Mouse (Mus musculus) B cell, adult 62 days (primary cell): ENCODE results near the gene Olfr310. TPM values are rescaled to one million over a fixed set of nuclear protein-coding genes. Genes with fewer than 3 reads are reported as not detected.

Experiments
- total RNA-seq: library from RNA; stranded (reverse); gene quantifications from 4 replicates; pipeline ENCODE4 v1.2.4, GENCODE M21; 2023

Olfr310 gene
- total RNA-seq, result not detected in 4 replicates

GRCm38 (mm10) chr7:86277072-86277471, at the start of gene Olfr310:
TSS of gene Olfr310 (minus strand) at chr7:86277172.

GRCm38 (mm10) chr7:86325530-86325929, 48.6 kb upstream of the Olfr310 start, which contains the start of gene Olfr308:
TSS of gene Olfr308 (minus strand) at chr7:86325630.

GRCm38 (mm10) chr7:86313608-86314007, 36.6 kb upstream of the Olfr310 start, which contains the start of gene Olfr309:
TSS of gene Olfr309 (minus strand) at chr7:86313708.

GRCm38 (mm10) chr7:86246208-86246607, 30.8 kb downstream of the Olfr310 start, which contains the start of gene Vmn2r76:
TSS of gene Vmn2r76 (minus strand) at chr7:86246308.

Other genes starting within 250 kb of the Olfr310 start
- gene Vmn2r75, start 105.4 kb downstream of the Olfr310 start, total RNA-seq, result not detected in 4 replicates
- gene Vmn2r76, start 30.9 kb downstream of the Olfr310 start, total RNA-seq, result not detected in 4 replicates
- not detected in 4 replicates for gene Olfr309, start 36.5 kb upstream of the Olfr310 start, total RNA-seq
- not detected in 4 replicates for gene Olfr308, start 48.5 kb upstream of the Olfr310 start, total RNA-seq
- not detected in 4 replicates for gene Olfr307, start 60.4 kb upstream of the Olfr310 start, total RNA-seq
- not detected in 4 replicates for gene Olfr305, start 89.8 kb upstream of the Olfr310 start, total RNA-seq
- gene Olfr304, start 109.5 kb upstream of the Olfr310 start, total RNA-seq, result not detected in 4 replicates
- gene Olfr303, start 120.6 kb upstream of the Olfr310 start, total RNA-seq, result not detected in 4 replicates
- not detected in 4 replicates for gene Olfr301, start 126.7 kb upstream of the Olfr310 start, total RNA-seq
- gene Olfr299, start 182.7 kb upstream of the Olfr310 start, total RNA-seq, result not detected in 4 replicates
- not detected in 4 replicates for gene Olfr298, start 215.3 kb upstream of the Olfr310 start, total RNA-seq
- not detected in 4 replicates for gene Olfr297, start 242.8 kb upstream of the Olfr310 start, total RNA-seq